Mouse (Mus musculus) heart, adult 11 months (tissue): ENCODE results near the gene Itih4.

Experiments used
- DNase-seq: peaks from one replicate; pipeline ENCODE4 v3.0.0; 2022

Gene Itih4

DNA sequence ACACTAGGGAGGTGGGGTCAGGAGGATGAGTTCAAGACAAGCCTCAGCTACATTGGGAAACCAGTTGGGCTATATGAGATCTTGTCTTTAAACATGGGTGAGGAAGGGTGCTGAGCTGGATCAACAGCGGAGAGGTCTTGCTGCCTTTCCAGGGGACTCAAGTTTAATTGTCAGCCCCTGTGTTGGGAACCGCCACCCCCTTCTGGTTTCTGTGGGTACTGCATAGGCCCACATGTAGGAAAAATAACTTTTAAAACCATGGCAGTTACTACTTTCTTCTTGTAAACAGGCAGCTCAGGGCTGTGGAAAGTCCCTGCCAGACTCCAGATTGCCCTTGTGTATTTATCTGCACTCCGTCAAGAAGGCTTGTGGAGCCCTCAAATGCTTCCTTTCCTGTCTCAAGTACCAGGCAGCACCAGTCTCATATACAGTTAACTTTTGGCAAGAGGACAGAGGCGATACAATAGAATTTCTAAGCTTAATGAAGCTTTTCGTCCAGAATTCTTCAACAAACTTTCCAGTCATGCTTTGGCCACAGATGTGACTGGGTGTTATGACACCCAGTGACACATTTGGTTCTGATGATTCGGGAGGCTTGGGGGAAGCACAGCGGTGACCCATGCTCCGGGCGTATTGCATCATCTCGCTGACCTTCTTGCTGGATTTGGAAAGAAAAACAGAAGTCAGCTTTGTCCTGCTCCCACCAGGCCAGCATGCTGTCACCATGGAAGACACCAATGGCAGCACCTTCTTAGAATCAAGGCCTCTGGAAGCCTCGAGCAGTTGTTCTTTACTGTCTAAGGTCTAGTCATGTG lies 57.8 kb downstream of the Itih4 start:
- peak; percentile 95 for DNase-seq

DNA sequence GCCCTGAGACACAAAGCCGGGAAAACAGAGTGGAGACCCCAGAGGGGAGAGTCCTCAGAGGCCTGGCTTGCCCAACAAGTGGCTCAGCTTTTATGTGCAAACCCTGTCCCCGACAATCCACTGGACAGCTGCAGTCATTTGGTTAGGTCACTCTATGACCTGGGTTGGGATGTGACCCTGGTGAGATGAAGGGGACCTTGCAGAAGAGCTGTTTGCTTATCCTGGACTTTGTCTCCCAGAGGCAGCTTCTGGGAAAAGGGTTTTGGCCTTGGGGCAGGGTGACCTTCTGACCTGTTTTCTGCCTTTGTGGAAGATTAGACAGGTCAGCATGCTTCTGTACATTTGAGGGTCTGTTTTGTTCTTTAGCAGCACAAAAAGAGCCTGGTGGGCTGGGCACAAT lies 58.5 kb downstream of the Itih4 start:
- peak; percentile 85 for DNase-seq

GRCm38 (mm10) chr14:30949986-30950385 lies 63.7 kb downstream of the Itih4 start:
- DNase-seq = peak; percentile 82

- DNase-seq = peak; percentile 100
Measured at GRCm38 (mm10) chr14:30951154-30951825, 65.0 kb downstream of the Itih4 start, which contains the start of gene Nek4. Gene Nek4 (plus strand): TSS chr14:30951377.
